Mouse (Mus musculus): ENCODE measurements around the gene Kcnk4. TPM values are rescaled to one million over a fixed set of nuclear protein-coding genes. Genes with fewer than 3 reads are reported as not detected.

Gene Kcnk4
- polyA plus RNA-seq, 1 experiment from 2014 or later: 0.35 TPM

GRCm38 (mm10) chr19:6925307-6925573 lies 9.1 kb downstream of the Kcnk4 start, which contains the start of gene Catsperz:
Gene Catsperz, minus strand, starts transcription at chr19:6925380.
- H3K9ac ChIP-seq (replicated peaks; ENCODE audit: low read depth, low read length): no peak within 1 kb of the TSS
- no peaks in the 10 kb centered on the region for H3K36me3 ChIP-seq (ENCODE audit: control insufficient read depth, insufficient read depth, low read length)
- H3K4me3 ChIP-seq (ENCODE audit: low read depth, low read length): peak within 1 kb of the TSS; percentile 12; the same call in 1 of the 2 replicates
- H3K4me1 ChIP-seq (ENCODE audit: control insufficient read depth, insufficient read depth, low read length): peaks cover 10% of the 10 kb centered on the region
- H3K27me3 ChIP-seq (ENCODE audit: control insufficient read depth, insufficient read depth, low read length): peaks cover 28% of the 10 kb centered on the region
- no peaks in the 10 kb centered on the region for H3K9me3 ChIP-seq (ENCODE audit: control insufficient read depth, low read depth, low read length)
- ATAC-seq (ENCODE audit: insufficient number of reproducible peaks, insufficient read depth, low FRiP score, low read depth): no peak
- 9% methylated on average over 9 of the region's 9 CpGs for WGBS
- peak within 1 kb of the TSS; percentile 44; the same call in 1 of the 2 replicates for H3K27ac ChIP-seq (ENCODE audit: low read length)
- H3K4me2 ChIP-seq (replicated peaks; ENCODE audit: low read depth, low read length): peak within 1 kb of the TSS; percentile 31

GRCm38 (mm10) chr19:6924461-6925306 lies 9.6 kb downstream of the Kcnk4 start:
- WGBS: 4% methylated on average over 39 of the region's 39 CpGs
- Histone ChIP-seq H3K4me1 (ENCODE audit: control insufficient read depth, insufficient read depth, low read length) (peaks cover 16% of the 10 kb centered on the region), H3K27me3 (ENCODE audit: control insufficient read depth, insufficient read depth, low read length) (peaks cover 28% of the 10 kb centered on the region), H3K36me3 (ENCODE audit: control insufficient read depth, insufficient read depth, low read length) (no peaks in the 10 kb centered on the region), H3K9me3 (ENCODE audit: control insufficient read depth, low read depth, low read length) (no peaks in the 10 kb centered on the region), H3K27ac (ENCODE audit: low read length) (no peak overlapping the region), H3K4me2 (replicated peaks; ENCODE audit: low read depth, low read length) (peak overlapping the region; percentile 31), H3K9ac (replicated peaks; ENCODE audit: low read depth, low read length) (no peak overlapping the region), H3K4me3 (ENCODE audit: low read depth, low read length) (peak overlapping the region; percentile 12; the same call in 1 of the 2 replicates)
- no peak for ATAC-seq (ENCODE audit: insufficient number of reproducible peaks, insufficient read depth, low FRiP score, low read depth)

- Histone ChIP-seq H3K4me2 (replicated peaks; ENCODE audit: low read depth, low read length) (no peak overlapping the region), H3K36me3 (ENCODE audit: control insufficient read depth, insufficient read depth, low read length) (no peaks in the 10 kb centered on the region), H3K9me3 (ENCODE audit: control insufficient read depth, low read depth, low read length) (no peaks in the 10 kb centered on the region), H3K27me3 (ENCODE audit: control insufficient read depth, insufficient read depth, low read length) (peaks cover 28% of the 10 kb centered on the region), H3K4me1 (ENCODE audit: control insufficient read depth, insufficient read depth, low read length) (peaks cover 16% of the 10 kb centered on the region), H3K4me3 (ENCODE audit: low read depth, low read length) (no peak overlapping the region; the same call in 1 of the 2 replicates), H3K9ac (replicated peaks; ENCODE audit: low read depth, low read length) (no peak overlapping the region), H3K27ac (ENCODE audit: low read length) (no peak overlapping the region)
- 62% methylated on average over 6 of the region's 6 CpGs for WGBS
- ATAC-seq (ENCODE audit: insufficient number of reproducible peaks, insufficient read depth, low FRiP score, low read depth): no peak
Measured at GRCm38 (mm10) chr19:6922901-6923735, 11.2 kb downstream of the Kcnk4 start.

- Histone ChIP-seq H3K4me1 (ENCODE audit: control insufficient read depth, insufficient read depth, low read length) (peaks cover 16% of the 10 kb centered on the region), H3K9ac (replicated peaks; ENCODE audit: low read depth, low read length) (peak within 1 kb of the TSS; percentile 29), H3K9me3 (ENCODE audit: control insufficient read depth, low read depth, low read length) (no peaks in the 10 kb centered on the region), H3K4me2 (replicated peaks; ENCODE audit: low read depth, low read length) (peak within 1 kb of the TSS; percentile 89), H3K4me3 (ENCODE audit: low read depth, low read length) (peak within 1 kb of the TSS; percentile 45), H3K27ac (ENCODE audit: low read length) (peak within 1 kb of the TSS; percentile 56; the same call in 1 of the 2 replicates), H3K36me3 (ENCODE audit: control insufficient read depth, insufficient read depth, low read length) (no peaks in the 10 kb centered on the region), H3K27me3 (ENCODE audit: control insufficient read depth, insufficient read depth, low read length) (peaks cover 22% of the 10 kb centered on the region)
- 1% methylated on average over 64 of the region's 66 CpGs for WGBS
- ATAC-seq (ENCODE audit: insufficient number of reproducible peaks, insufficient read depth, low FRiP score, low read depth): peak; percentile 94
Measured at GRCm38 (mm10) chr19:6921647-6922567, 12.4 kb downstream of the Kcnk4 start, which contains the start of gene Esrra. Gene Esrra, minus strand, starts transcription at chr19:6921813.

GRCm38 (mm10) chr19:6920741-6921636 lies 13.3 kb downstream of the Kcnk4 start:
- Histone ChIP-seq H3K36me3 (ENCODE audit: control insufficient read depth, insufficient read depth, low read length) (no peaks in the 10 kb centered on the region), H3K9ac (replicated peaks; ENCODE audit: low read depth, low read length) (peak overlapping the region; percentile 29), H3K9me3 (ENCODE audit: control insufficient read depth, low read depth, low read length) (no peaks in the 10 kb centered on the region), H3K4me1 (ENCODE audit: control insufficient read depth, insufficient read depth, low read length) (peaks cover 16% of the 10 kb centered on the region), H3K27ac (ENCODE audit: low read length) (peak overlapping the region; percentile 56; the same call in 1 of the 2 replicates), H3K4me2 (replicated peaks; ENCODE audit: low read depth, low read length) (peak overlapping the region; percentile 89), H3K27me3 (ENCODE audit: control insufficient read depth, insufficient read depth, low read length) (peaks cover 13% of the 10 kb centered on the region), H3K4me3 (ENCODE audit: low read depth, low read length) (peak overlapping the region; percentile 45)
- WGBS: 2% methylated on average over 45 of the region's 48 CpGs
- peak; percentile 1; the same call in 1 of the 2 replicates for ATAC-seq (ENCODE audit: insufficient number of reproducible peaks, insufficient read depth, low FRiP score, low read depth)

GRCm38 (mm10) chr19:6919876-6920740 lies 14.2 kb downstream of the Kcnk4 start:
- ATAC-seq (ENCODE audit: insufficient number of reproducible peaks, insufficient read depth, low FRiP score, low read depth): no peak
- Histone ChIP-seq H3K27me3 (ENCODE audit: control insufficient read depth, insufficient read depth, low read length) (0 out of 2 replicates have a peak, but pooled peaks cover 5% of the 10 kb centered on the region), H3K27ac (ENCODE audit: low read length) (peak overlapping the region; percentile 56; the same call in 1 of the 2 replicates), H3K9ac (replicated peaks; ENCODE audit: low read depth, low read length) (peak overlapping the region; percentile 29; the same call in 1 of the 2 replicates), H3K4me2 (replicated peaks; ENCODE audit: low read depth, low read length) (peak overlapping the region; percentile 89), H3K4me1 (ENCODE audit: control insufficient read depth, insufficient read depth, low read length) (peaks cover 12% of the 10 kb centered on the region), H3K9me3 (ENCODE audit: control insufficient read depth, low read depth, low read length) (no peaks in the 10 kb centered on the region), H3K4me3 (ENCODE audit: low read depth, low read length) (peak overlapping the region; percentile 45), H3K36me3 (ENCODE audit: control insufficient read depth, insufficient read depth, low read length) (no peaks in the 10 kb centered on the region)
- 35% methylated on average over 8 of the region's 8 CpGs for WGBS

- ATAC-seq (ENCODE audit: insufficient number of reproducible peaks, insufficient read depth, low FRiP score, low read depth): no peak
- no peaks in the 10 kb centered on the region for H3K27me3 ChIP-seq (ENCODE audit: control insufficient read depth, insufficient read depth, low read length)
- H3K9me3 ChIP-seq (ENCODE audit: control insufficient read depth, low read depth, low read length): no peaks in the 10 kb centered on the region
- no peak overlapping the region for H3K4me3 ChIP-seq (ENCODE audit: low read depth, low read length)
- no peak overlapping the region for H3K9ac ChIP-seq (replicated peaks; ENCODE audit: low read depth, low read length)
- no peak overlapping the region for H3K27ac ChIP-seq (ENCODE audit: low read length)
- H3K36me3 ChIP-seq (ENCODE audit: control insufficient read depth, insufficient read depth, low read length): no peaks in the 10 kb centered on the region
- H3K4me2 ChIP-seq (replicated peaks; ENCODE audit: low read depth, low read length): no peak overlapping the region
- peaks cover 12% of the 10 kb centered on the region for H3K4me1 ChIP-seq (ENCODE audit: control insufficient read depth, insufficient read depth, low read length)
Measured at GRCm38 (mm10) chr19:6919431-6919830, 14.9 kb downstream of the Kcnk4 start.

Data from stomach, embryonic 14.5 days (tissue).